Mouse (Mus musculus): Measurements from ENCODE around the gene Aco1. TPM values are rescaled to one million over a fixed set of nuclear protein-coding genes. Genes with fewer than 3 reads are reported as not detected.
A peak's percentile ranks its signal among the peaks of the same experiment; 100 is the strongest.
"Not testable (repeated sequence)": the region's sequence is repeated elsewhere in the genome, so short reads cannot be mapped to it uniquely, and the experiment has no call there.

Gene Aco1
- polyA plus RNA-seq (2012; rRNA removed), result 27.0 and 28.7 TPM in 2 replicates

- H3K4me3 ChIP-seq (ENCODE audit: insufficient read depth, low read length), result peak within 1 kb of the TSS; percentile 62
- H3K4me1 ChIP-seq (ENCODE audit: control insufficient read depth, insufficient read depth, low read length), result 0 out of 2 replicates have a peak, but pooled peaks cover 2% of the 10 kb centered on the region
- TF ChIP-seq POLR2A (IDR thresholded peaks at IDR 0.05; ENCODE audit: extremely low read depth, insufficient read depth, low read length) (peak; percentile 86), CTCF (IDR thresholded peaks at IDR 0.05; ENCODE audit: extremely low read depth, insufficient read depth, low read length) (no peak)
Measured at GRCm38 (mm10) chr4:40142743-40143532, at the start of gene Aco1. TSS of gene Aco1 (plus strand) at chr4:40143081.

DNA sequence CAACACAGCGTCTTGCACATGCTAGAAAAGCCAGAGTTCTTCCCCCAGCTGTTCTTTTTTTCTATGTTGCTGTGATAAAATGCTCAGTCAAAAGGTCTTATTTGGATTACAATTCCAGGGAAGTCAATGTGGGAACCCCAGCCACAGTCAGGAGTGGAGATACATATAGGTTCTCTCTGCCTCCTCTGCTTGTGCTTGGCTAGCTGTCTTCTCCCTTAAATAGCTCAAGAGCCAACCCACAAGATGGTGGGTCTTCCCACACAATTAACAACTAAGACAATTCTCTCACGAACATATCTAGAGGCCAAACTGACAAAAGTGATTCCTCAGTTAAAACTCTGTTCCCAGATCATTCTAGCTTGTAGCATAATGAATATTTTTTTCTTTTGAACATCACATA is 47.9 kb upstream of the Aco1 start:
- Histone ChIP-seq H3K4me3 (ENCODE audit: insufficient read depth, low read length) (no peak overlapping the region), H3K27ac (ENCODE audit: insufficient read depth, low read length) (no peak overlapping the region), H3K4me1 (ENCODE audit: control insufficient read depth, insufficient read depth, low read length) (peaks cover 2% of the 10 kb centered on the region; the same call in 1 of the 2 replicates)
- no peak for TF ChIP-seq CTCF (IDR thresholded peaks at IDR 0.05; ENCODE audit: extremely low read depth, insufficient read depth, low read length)
- TF ChIP-seq POLR2A (IDR thresholded peaks at IDR 0.05; ENCODE audit: extremely low read depth, insufficient read depth, low read length), result no peak

More at GRCm38 (mm10) chr4:40142743-40143532, at the start of gene Aco1:
- peak within 1 kb of the TSS; percentile 90 for H3K27ac ChIP-seq (ENCODE audit: insufficient read depth, low read length)

DNA sequence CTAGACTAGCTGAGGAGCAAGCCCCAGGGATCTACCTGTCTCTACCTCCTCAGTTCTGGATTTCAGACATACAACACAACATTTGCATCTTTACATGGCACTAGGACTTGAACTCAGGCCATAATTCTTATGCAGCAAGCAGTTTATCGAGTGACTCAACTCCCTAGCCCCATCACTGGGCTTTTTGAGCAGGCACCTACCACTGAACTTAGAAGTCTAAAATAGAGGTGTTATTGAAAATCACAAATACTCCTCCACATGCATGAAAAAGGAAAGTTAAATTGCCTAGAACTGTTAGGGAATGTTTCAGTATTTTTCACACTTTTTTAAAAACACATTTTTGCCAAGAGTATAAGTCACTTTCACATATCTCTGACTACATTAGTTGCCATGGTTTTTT is 39.9 kb upstream of the Aco1 start:
- TF ChIP-seq CTCF (IDR thresholded peaks at IDR 0.05; ENCODE audit: extremely low read depth, insufficient read depth, low read length) (no peak), POLR2A (IDR thresholded peaks at IDR 0.05; ENCODE audit: extremely low read depth, insufficient read depth, low read length) (no peak)
- H3K4me1 ChIP-seq (ENCODE audit: control insufficient read depth, insufficient read depth, low read length), result peaks cover 2% of the 10 kb centered on the region
- no peak overlapping the region for H3K4me3 ChIP-seq (ENCODE audit: insufficient read depth, low read length)
- no peak overlapping the region for H3K27ac ChIP-seq (ENCODE audit: insufficient read depth, low read length)

- Histone ChIP-seq H3K4me3 (ENCODE audit: insufficient read depth, low read length) (no peak overlapping the region), H3K27ac (ENCODE audit: insufficient read depth, low read length) (no peak overlapping the region), H3K4me1 (ENCODE audit: control insufficient read depth, insufficient read depth, low read length) (peaks cover 2% of the 10 kb centered on the region)
- TF ChIP-seq CTCF (IDR thresholded peaks at IDR 0.05; ENCODE audit: extremely low read depth, insufficient read depth, low read length) (no peak), POLR2A (IDR thresholded peaks at IDR 0.05; ENCODE audit: extremely low read depth, insufficient read depth, low read length) (no peak)
Measured at GRCm38 (mm10) chr4:40106004-40106536, 36.8 kb upstream of the Aco1 start.

DNA sequence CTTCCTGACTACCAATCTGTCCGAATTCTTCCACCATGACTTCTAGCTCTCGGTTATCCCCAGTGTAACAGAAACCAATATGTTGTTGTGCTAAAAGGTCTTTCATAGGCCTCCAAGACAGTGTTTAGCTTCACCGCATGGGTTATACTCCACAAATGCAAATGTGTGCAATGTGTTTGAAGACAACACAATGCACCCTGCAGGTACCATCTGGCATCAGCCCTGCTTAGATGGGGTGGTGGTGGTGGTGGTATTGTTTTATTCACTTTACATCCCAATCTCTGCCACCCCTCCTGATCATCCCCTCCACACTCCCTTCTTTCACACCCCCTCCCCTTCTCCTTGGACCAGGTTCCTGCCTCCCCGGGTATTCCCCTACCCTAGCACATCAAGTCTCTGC is 34.9 kb upstream of the Aco1 start:
- Histone ChIP-seq H3K4me1 (ENCODE audit: control insufficient read depth, insufficient read depth, low read length) (no peaks in the 10 kb centered on the region; the same call in 1 of the 2 replicates), H3K27ac (ENCODE audit: insufficient read depth, low read length) (no peak overlapping the region), H3K4me3 (ENCODE audit: insufficient read depth, low read length) (no peak overlapping the region)
- no peak for TF ChIP-seq POLR2A (IDR thresholded peaks at IDR 0.05; ENCODE audit: extremely low read depth, insufficient read depth, low read length)
- TF ChIP-seq CTCF (IDR thresholded peaks at IDR 0.05; ENCODE audit: extremely low read depth, insufficient read depth, low read length), result no peak

GRCm38 (mm10) chr4:40113173-40113572 is 29.7 kb upstream of the Aco1 start:
- Histone ChIP-seq H3K4me1 (ENCODE audit: control insufficient read depth, insufficient read depth, low read length) (no peaks in the 10 kb centered on the region), H3K27ac (ENCODE audit: insufficient read depth, low read length) (no peak overlapping the region), H3K4me3 (ENCODE audit: insufficient read depth, low read length) (no peak overlapping the region)
- TF ChIP-seq CTCF (IDR thresholded peaks at IDR 0.05; ENCODE audit: extremely low read depth, insufficient read depth, low read length) (no peak), POLR2A (IDR thresholded peaks at IDR 0.05; ENCODE audit: extremely low read depth, insufficient read depth, low read length) (no peak)

GRCm38 (mm10) chr4:40121221-40121620 is 21.7 kb upstream of the Aco1 start:
- Histone ChIP-seq H3K4me1 (ENCODE audit: control insufficient read depth, insufficient read depth, low read length) (no peaks in the 10 kb centered on the region), H3K27ac (ENCODE audit: insufficient read depth, low read length) (no peak overlapping the region), H3K4me3 (ENCODE audit: insufficient read depth, low read length) (no peak overlapping the region)
- no peak for TF ChIP-seq CTCF (IDR thresholded peaks at IDR 0.05; ENCODE audit: extremely low read depth, insufficient read depth, low read length)
- TF ChIP-seq POLR2A (IDR thresholded peaks at IDR 0.05; ENCODE audit: extremely low read depth, insufficient read depth, low read length), result no peak

- not testable (repeated sequence) for H3K27ac ChIP-seq (ENCODE audit: insufficient read depth, low read length); H3K4me3 ChIP-seq (ENCODE audit: insufficient read depth, low read length); H3K4me1 ChIP-seq (ENCODE audit: control insufficient read depth, insufficient read depth, low read length)
Measured at GRCm38 (mm10) chr4:40122291-40122690, 20.6 kb upstream of the Aco1 start.

DNA sequence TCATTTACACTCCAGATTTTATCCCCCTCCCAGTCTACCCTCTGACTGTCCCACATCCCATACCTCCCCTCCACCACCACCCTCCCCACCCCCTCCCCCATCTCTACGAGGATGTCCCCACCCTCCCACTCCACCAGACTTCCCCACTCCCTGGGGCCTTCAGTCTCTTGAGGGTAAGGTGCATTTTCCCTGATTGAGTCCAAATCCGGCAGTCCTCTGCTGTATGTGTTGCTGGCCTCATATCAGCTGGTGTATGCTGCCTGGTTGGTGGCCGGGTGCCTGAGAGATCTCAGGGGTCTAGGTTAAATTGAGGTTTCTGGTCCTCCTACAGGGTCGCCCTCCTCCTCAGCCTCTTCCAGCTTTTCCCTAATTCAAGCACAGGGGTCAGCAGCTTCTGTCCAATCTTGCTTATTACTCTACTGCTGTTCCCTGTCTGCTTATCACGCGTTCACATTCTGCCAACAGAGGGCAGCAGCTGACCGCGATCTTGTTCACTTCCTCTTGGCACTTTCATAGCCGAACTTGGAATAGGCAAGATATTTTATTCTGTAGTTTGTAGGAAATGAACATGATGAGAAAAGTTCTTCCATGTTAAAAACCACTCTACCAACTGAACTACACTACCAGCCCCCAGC is 8.3 kb upstream of the Aco1 start:
- TF ChIP-seq CTCF (IDR thresholded peaks at IDR 0.05; ENCODE audit: extremely low read depth, insufficient read depth, low read length), result peak; percentile 95
- no peak for TF ChIP-seq POLR2A (IDR thresholded peaks at IDR 0.05; ENCODE audit: extremely low read depth, insufficient read depth, low read length)
- no peaks in the 10 kb centered on the region for H3K4me1 ChIP-seq (ENCODE audit: control insufficient read depth, insufficient read depth, low read length)
- no peak overlapping the region for H3K4me3 ChIP-seq (ENCODE audit: insufficient read depth, low read length)
- no peak overlapping the region for H3K27ac ChIP-seq (ENCODE audit: insufficient read depth, low read length)

GRCm38 (mm10) chr4:40136519-40136918 is 6.4 kb upstream of the Aco1 start:
- H3K4me1 ChIP-seq (ENCODE audit: control insufficient read depth, insufficient read depth, low read length), result no peaks in the 10 kb centered on the region
- no peak overlapping the region for H3K27ac ChIP-seq (ENCODE audit: insufficient read depth, low read length)
- H3K4me3 ChIP-seq (ENCODE audit: insufficient read depth, low read length), result no peak overlapping the region
- TF ChIP-seq CTCF (IDR thresholded peaks at IDR 0.05; ENCODE audit: extremely low read depth, insufficient read depth, low read length) (no peak), POLR2A (IDR thresholded peaks at IDR 0.05; ENCODE audit: extremely low read depth, insufficient read depth, low read length) (no peak)

Measured in cortical plate, adult 2 months (tissue).